Mouse (Mus musculus) urinary bladder, postnatal 4 days (tissue): ENCODE data around the gene Rhebl1.
"Not testable (repeated sequence)": the region's sequence is repeated elsewhere in the genome, so short reads cannot be mapped to it uniquely, and the experiment has no call there.

ENCODE experiments used
- DNase-seq, 2 experiments: peaks; one replicate each; pipeline ENCODE4 v3.0.0; 2021 to 2022; ENCODE audit warnings: low spot score in 2 of 2

Gene Rhebl1

DNA sequence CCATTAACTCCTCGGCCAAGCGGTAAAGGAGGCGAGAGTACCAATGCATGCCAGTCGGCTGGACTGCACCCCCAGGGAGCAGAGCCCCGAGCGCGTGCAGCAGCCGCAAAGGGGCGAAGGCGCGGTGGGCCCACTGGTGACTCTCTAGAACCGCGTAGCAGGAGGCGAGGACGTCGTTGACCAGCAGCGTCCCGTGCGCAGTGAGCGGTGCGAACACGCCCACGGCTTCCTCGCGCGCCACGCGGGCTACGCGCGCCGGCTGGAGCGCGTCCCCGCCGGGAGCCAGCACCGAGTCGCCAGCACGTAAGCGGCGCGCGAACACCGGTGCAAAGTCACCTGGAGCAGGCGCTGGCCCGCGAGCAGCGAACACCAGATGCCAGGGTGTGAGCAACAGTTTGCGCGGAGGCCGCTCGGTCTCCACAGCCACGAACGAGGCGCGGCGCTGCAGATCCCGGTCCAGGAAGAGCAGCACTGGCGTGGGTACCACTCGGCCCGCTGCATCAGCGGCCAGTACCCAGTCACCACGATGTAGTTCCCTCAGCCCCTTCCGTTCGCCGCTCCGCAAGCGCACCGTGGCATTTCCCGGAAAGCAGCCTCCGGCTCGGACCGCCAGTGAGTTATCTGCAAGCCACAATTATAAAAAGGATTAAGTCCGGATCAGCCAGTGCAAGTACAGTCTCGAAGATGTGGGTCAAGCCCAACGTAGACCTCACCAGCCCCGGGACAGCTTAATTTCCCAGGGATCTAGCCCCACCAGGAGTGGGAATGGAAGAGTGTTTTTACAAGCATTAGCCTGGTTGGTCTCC lies at the start of gene Rhebl1:
Rhebl1 (minus strand) TSS at position 601 of the 806 bp plus-strand sequence.
- no peak for DNase-seq

DNA sequence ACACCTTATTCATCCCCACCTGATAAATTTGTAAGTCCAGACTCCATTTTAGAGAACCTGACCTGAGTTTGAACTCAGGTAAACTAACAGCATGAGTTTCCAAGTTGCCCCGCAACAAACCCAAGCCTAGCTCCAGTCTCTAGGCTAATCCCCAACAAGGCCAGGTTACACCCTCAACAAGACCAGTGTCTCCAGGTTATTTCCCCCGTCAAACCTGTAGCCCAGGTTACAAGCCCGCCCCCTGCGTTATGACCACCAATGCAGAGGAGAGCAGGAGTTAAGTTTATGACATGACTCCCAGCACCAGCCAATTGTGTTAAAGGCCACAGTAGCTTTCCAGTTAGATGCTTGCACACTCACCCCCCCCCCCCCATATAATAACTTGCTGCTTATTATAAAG lies 48.8 kb upstream of the Rhebl1 start:
- DNase-seq = no peak

DNA sequence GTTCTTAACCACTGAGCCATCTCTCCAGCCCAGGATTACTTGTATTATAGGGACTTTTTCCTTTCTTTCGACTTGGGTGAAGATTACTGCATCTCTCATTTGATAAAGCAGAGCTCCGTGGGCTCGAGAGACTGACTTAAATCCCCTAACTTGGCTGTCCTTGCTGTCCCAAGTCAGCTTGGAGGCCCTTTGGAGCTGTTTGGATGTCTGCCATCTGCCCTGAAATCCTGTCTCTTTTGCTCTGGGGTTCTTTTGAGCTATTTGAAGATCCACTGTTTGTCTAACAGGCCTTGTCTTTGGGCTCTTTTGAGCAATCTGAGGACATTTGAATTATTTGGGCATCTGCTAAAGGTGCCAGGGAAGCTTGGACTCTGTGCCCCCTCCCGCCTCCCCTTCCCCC lies 47.7 kb upstream of the Rhebl1 start:
- DNase-seq = no peak

DNA sequence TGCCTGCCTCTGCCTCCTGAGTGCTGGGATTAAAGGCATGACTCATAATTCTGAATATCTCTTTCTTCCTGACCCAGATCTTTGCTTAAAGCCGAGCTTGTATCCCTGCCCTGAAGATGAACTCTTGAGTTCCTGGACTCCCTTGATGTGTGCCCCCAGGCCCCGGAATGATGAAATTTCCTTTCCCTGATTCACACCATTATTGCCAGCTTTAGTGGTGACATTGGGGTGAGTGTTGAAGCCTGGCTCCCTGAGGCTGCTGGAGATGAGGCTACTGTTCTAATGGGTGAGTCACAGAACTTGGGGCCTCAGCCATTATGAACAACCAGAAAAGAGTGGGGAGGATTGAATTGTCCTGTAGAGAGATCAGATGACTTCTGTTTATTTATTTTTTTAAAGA lies 47.2 kb upstream of the Rhebl1 start:
- no peak for DNase-seq

DNA sequence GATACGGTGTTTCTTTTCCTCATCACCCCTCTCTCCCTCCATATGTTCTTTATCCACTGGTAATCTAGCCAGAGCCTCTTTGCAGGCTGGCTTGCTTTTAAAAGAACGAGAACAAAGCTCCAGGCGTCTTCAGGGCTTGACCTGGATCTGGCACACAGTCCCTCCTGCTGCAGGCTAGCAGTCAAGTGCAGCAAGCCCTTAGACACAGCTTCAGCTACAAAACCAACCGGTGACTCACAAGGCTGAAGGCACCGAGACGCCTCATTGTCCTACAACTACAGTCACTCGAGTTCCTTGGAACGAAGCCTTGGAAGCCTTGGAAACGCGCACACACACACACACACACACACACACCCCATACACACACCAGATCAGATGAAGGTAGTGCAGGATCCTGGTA lies 46.5 kb upstream of the Rhebl1 start:
- DNase-seq = no peak

DNA sequence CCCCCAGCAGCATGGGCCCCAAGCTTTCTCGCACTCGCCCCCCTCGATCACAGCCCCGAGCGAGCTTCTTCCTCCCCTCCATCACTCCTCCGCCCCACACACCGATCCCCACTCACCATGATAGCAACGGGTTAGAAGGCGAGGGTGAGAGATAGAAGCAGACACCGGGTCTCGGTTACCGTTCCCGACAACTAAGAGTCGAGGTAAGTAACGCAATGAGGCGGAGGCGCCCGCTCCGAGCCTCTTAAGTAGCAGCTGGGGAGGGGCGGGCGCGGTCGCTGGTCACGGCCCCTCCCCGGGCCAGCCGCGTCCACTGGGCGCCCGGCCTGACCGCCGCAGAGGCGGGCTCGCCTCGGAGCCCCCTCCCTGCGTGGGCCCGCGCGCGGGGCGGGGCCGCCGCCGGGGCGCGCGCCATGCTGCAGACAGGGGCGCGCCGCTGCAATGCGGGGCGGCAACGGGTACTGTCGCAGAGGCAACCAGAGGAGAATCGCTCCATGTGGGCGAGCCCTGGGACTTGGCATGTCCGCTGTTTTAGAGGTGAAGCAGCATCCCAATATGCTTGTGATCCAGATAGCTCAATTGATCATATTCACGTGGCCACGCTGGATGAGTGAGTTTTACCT lies 40.0 kb upstream of the Rhebl1 start, which contains the start of gene Tuba1b:
Tuba1b (minus strand) TSS at position 349 of the 623 bp plus-strand sequence.
- peak; percentile 92 to 95 for DNase-seq

DNA sequence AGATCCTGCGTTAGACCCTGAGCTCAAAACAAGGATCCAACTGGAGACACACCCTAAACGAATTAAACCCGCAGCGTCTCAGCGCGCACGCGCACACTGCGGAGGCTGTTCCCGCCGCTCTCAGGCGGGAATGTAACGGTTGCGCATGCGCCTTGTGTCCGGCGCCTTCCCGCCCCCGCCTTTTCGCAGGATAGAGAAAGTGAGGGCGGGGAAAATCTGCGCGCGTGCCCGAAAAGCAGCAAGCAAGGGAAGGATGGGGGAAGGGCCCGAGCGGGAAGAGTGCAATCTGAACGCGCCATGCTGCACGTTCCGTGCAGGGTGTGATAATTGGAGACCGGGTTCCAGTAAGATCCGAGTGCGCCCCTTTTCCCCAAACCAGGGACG lies 39.5 kb upstream of the Rhebl1 start:
- peak; percentile 92 to 96 for DNase-seq

DNA sequence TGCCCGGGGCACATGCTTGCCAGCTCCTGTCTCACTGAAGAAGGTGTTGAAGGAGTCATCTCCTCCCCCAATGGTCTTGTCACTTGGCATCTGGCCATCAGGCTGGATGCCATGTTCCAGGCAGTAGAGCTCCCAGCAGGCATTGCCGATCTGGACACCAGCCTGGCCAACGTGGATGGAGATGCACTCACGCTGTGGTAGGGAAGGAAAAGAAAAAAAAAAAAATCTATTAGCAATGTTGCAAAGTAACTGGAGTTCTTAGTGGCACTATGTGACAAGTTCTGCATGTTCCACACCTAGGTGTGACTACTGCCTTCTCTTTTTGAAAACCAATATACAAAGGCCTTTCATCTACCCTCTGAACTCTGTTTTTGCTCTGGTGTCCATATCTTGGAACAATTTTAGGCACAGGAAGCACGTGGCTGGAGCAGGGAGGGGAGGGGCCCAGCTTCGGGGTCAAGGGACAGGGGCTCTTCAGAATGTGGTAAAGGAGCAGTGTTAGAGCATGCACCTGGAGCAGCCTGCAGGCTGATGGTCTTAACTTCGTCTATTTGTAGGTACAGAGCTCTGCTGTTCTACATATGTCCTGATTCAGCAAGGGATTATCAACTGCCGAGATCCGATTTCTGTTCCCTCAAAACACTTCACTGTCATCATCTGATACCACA lies 38.8 kb upstream of the Rhebl1 start:
- not testable (repeated sequence) for DNase-seq

DNA sequence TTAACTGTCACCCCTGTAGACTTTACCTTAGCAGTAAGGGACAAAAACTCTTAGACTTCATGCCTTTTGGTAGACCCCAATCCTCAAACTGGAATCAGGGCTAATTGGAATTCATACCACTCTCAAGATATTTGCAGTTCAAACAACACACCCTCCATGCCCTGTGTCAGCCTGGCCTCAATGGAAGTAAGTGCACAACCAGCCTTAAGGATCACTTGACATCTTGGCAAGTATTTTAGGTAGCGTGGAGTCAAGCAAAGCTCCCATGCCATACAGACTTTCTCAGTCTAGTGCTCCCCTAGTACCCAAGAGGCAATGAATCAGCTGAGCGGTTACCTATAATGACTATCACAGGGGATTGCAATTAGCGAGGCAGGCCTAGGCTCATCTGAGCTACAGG lies 36.7 kb upstream of the Rhebl1 start:
- no peak for DNase-seq

DNA sequence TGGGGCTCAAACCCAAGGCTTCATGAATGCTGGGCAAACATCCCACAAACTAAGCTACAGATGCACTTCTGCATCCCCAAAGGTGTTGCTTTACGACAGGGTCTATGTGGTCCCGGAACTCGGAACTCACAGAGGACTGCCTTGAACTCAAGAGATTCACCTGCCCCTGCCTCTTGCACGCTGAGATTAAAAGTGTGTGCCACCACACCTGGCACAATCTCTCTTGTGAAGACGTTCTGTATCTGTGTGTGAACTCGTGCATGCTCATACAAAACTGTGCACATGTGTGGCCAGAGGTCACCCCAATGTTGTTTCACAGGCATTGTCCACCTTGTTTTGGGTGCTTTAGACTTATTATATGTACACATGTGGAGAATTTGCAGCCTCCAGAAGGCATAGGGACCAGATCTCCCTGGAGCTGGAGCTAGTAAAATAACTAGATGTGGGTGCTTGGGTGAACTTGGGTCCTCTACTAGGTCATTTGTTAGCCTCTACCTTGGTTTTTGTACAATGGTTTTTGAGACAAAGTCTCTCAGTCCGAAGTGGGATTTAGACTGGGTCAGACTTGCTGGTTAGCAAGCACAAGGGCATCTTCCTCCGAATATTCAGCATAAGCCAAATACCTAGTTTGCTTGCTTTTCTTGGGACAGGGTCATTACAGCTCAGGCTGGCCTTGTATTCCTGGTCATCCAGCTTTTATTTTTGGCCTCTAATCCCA lies 35.8 kb upstream of the Rhebl1 start:
- DNase-seq = no peak

DNA sequence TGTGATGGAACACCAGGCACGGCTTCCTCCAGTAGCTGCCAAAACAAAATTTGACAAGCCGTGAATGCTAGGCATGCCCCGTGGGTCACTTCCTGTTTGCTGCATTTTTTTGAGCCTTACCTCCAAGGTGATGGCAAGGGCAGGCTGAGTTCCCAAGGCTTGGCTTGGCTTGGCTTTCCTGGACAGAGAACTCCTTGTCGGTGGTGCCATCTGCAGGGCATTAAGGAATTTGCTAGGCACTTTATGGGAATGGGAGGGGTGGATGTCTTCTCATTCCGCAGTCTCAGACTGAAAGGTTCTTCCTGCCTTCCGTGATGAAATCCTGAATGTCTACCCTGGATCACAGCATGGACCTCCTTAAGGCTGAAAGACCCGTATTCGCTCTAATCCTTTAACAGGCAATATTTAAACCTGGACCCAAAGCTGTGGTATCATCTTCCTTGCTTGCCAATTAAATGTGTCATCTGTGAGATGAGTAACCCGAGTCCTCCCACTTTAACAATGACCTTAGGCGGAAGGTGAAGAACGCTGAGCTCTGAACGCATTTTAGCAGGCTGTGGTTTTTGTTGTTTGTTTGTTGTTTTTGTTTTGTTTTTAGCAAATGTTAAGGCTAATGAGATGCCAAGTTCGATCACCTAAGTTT lies 34.4 kb upstream of the Rhebl1 start:
- DNase-seq = peak; percentile 55 to 69

DNA sequence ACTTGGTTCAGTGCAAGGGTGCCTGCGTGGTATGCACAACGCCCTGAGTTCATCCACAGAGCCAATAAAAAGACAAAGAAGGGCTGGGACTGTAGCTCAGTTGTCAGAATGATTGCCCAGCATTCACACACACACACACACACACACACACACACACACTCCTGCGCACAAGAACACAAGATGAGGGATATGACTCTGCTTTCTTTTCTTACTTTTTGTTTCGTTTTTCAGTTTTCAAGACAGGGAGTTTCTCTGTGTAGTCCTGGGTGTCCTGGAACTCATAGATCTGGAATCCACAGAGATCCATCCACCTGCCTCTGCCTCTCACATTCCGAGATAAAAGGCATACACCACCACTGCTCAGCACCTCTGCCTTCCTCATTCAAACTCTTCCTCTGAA lies 33.2 kb upstream of the Rhebl1 start:
- DNase-seq = no peak

DNA sequence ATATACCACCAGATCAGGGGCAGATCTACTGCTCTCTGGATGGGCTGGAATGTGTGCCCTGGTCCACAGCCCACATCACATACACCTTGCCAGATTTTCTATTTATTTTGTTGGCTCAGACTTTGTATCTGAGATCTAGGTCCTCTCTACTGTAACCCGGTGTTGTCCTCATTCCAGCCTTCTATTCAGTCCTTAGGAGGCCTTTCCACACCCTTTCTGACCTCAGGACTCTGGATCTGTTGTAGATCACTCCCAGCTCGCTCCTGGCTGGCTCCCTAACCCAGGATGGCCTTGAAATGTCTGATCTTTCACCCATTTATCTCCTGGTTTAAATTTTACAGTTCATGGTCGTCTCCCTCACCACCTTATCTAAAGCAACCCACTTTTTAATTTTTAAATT lies 30.3 kb upstream of the Rhebl1 start:
- no peak for DNase-seq

DNA sequence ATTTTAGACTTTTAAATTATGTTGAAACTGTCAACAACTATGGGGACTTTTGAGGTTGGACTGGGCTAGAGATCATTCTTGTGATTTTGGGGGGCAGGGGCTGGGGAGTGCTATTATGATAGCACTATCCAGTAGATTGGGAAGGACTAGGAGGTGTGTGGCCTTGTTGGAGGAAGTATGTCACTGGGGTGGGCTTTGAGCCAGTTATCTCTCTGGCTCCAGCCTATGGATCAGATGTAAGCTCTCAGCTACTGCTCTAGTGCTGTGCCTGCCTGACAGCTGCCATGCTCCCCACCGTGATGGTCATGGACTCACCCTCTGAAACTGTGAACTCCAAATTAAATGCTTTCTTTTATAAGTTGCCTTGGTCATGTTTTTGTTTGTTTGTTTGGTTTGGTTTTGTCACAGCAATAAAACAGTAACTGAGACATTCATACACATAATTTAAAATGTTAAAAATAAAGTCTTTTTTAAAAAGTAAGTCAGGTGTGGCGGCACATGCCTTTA lies 28.7 kb upstream of the Rhebl1 start:
- no peak for DNase-seq

DNA sequence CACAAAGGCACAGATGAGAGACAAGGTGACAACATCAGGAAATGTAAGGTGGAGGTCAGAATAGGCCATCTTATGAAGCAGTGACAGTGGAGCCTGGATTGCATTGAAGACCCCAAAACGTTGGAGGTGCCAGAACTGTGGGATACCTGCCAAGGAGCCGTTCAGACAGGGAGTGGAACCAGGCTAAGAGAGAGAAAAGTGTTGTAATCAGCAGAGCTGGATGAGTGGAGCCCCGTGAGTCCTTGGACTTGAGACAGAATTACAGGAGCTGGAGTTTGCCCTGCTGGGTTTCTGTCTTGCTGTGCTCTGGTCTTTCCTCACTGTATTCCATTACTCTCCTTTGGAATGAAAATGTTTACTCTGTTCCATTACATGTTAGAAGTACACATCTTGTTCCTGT lies 28.2 kb upstream of the Rhebl1 start:
- no peak for DNase-seq

DNA sequence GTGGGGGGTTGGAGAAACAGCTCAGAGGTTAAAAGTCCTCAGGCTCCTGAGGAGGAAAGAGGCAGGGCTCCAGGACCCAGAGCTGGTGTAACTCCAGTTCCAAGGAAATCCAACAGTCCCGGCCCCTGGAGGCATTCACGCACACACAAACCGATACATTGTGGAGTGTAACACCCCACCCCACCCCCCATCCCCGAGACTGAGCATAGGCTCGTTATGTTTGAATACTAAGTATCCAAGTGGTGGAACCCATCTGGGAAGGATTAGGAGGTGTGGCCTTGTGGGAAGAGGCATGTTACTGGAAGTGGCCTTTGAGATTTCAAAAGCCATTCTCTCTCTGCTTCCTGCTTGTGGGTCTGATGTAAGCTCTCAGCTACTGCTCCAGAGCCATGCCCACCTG lies 27.2 kb upstream of the Rhebl1 start:
- DNase-seq = no peak

DNA sequence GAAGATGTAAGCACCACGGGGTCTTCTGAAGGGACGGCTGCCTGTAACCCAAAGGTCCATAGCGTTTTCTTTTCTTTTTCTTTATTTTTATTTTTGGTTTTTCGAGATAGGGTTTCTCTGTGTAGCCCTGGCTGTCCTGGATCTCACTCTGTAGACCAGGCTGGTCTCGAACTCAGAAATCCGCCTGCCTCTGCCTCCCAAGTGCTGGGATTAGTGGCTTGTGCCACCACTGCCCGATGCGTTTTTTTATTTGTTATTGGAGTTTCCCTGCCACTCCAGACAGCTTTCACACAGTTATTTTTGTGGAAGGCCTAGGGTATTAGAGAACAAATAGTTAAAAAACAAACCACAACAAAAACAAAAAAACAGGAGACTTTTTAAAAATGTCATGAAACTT lies 24.2 kb upstream of the Rhebl1 start:
- DNase-seq = not testable (repeated sequence)

DNA sequence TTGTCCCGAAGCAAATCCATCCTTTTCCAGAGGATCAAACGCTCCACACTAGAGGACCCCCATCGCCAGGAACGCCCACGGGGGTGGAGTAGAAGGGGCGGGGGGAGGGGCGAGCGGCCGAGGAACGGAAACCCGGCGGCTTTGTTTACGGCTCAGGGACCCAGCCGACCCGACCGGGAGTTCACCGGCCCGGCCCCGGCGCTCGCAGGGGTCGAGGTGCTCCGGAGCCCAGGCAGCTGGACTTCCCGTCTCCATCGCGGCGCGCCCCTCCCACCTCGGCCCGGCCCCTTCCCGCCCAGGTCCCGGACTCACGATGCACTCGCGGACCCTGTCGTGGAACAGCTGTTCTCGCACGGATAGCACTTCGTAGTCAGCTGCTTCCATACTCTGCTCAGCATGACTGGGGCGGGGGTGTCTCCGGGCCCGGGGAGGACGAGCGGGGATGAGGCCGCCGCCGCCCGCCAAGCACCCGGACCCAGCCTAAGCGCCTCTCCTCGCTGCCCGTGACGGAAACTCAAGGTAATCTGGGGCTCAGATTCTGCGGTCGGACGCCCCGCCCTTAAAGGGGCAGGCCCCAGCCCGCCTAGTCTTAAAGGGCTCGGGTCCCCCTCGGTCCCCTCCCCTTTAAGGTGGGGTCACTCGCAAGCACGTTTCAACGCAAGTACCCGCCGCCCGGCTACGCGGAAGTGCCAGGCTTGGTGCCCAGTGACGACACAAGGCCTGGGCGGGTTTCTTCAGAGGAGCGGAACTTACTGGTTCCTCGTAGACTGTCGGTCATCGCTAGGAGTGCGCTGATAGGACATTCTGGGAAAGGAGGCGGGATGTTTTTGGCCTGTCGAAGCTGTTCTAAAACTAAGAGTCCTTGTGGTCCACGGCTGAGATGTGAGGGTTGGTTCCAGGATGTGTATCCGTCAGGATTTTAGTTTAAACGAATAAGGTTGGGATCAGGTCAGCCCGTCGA lies 23.5 kb upstream of the Rhebl1 start, which contains the start of gene Lmbr1l:
Lmbr1l (minus strand) TSS at position 694 of the 961 bp plus-strand sequence.
- DNase-seq = peak; percentile 99

DNA sequence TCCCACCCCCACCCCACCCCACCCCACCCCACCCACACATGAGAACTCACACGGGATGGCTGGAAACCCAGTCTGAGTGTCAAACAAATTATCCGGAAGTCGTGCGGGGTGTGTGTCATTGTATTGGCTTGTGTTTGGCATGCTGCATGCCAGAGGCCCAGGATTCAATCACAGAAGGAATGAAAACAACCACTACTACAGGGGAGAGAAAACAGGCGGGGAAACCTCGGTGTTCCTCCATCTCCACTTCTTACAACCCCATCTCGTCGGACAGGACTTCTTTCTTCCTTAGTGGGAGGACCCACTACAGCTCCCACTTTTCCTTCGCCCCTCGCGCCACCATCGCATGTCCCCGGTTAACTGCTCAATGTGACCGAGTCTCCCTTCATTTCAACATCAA lies 22.8 kb upstream of the Rhebl1 start:
- no peak for DNase-seq

DNA sequence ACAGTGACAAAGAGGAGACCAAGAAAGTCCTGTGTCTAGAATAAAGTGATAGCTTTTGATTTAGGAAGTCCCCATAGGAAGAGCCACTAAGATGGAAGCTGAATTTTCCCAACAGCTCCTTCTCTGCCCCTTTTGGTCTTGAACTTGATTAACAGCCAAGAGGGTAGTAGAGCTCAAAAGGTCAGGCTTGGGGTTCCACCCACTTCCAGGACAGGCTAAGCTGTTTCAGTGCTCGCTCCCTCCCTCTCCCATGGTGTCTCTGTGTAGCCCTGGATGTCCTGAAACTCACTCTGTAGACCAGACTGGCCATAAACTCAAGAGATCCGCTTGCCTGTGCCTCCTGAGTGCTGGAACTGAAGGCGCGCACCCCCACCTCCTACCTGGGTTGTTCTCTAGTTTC lies 21.7 kb upstream of the Rhebl1 start:
- DNase-seq = no peak
